Mouse (Mus musculus) forebrain, embryonic 16.5 days (tissue): ENCODE results near the gene Cpeb1. TPM values are rescaled to one million over a fixed set of nuclear protein-coding genes. Genes with fewer than 3 reads are reported as not detected.

Experiments
- ATAC-seq: fragments of 200-750 bp; cut with Nextera tagmentation; 2 replicates; pipeline ENCODE4 v1.8.0; 2017; ENCODE audit warnings: mild to moderate bottlenecking, moderate library complexity
- H3K27ac ChIP-seq: fragments of 300-500 bp; sonication (generic); 2 replicates; pipeline ENCODE4 v1.5.1; 2014; ENCODE audit warnings: low read length, control low read depth
- H3K27me3 ChIP-seq: fragments of 300-500 bp; sonication (generic); replicated peaks from 2 replicates; pipeline ENCODE4 v1.6.1; 2014; ENCODE audit warnings: low read length; ENCODE audit not compliant: control insufficient read depth, insufficient read depth
- H3K36me3 ChIP-seq: fragments of 300-500 bp; sonication (generic); 2 replicates; pipeline ENCODE4 v1.6.1; 2014; ENCODE audit not compliant: control insufficient read depth, insufficient read depth
- H3K4me1 ChIP-seq: fragments of 300-500 bp; sonication (generic); replicated peaks from 2 replicates; pipeline ENCODE4 v1.6.1; 2014; ENCODE audit warnings: low read length; ENCODE audit not compliant: control insufficient read depth, insufficient read depth
- H3K4me2 ChIP-seq: fragments of 300-500 bp; sonication (generic); 2 replicates; pipeline ENCODE4 v1.6.1; 2014; ENCODE audit warnings: mild to moderate bottlenecking, low read length, control low read depth
- H3K4me3 ChIP-seq: fragments of 300-500 bp; sonication (generic); replicated peaks from 2 replicates; pipeline ENCODE4 v1.5.1; 2014; ENCODE audit warnings: mild to moderate bottlenecking, low read length, control low read depth
- H3K9ac ChIP-seq: fragments of 300-500 bp; sonication (generic); replicated peaks from 2 replicates; pipeline ENCODE4 v1.6.1; 2014; ENCODE audit warnings: low read depth, low read length, control low read depth
- H3K9me3 ChIP-seq: fragments of 300-500 bp; sonication (generic); 2 replicates; pipeline ENCODE4 v1.6.1; 2016; ENCODE audit warnings: low read length; ENCODE audit not compliant: control insufficient read depth
- WGBS: fragments of 180-500 bp; shearing (Covaris S2); extraction: QIAGEN DNeasy Blood & Tissue Kit; methylation state at CpG from one replicate; pipeline ENCODE4 v1.1.7; 2014; 5-methylcytosine and 5-hydroxymethylcytosine counted together
- polyA plus RNA-seq: library from polyadenylated mRNA; unstranded; fragments of >200 nt; fragmentation: Nextera tagmentation; extraction: Ambion mirVana; gene quantifications from 2 replicates; pipeline ENCODE4 v1.2.1, GENCODE M21; 2015

Gene Cpeb1
- polyA plus RNA-seq, 1 experiment from 2014 or later: 2.9 TPM

- Histone ChIP-seq H3K27me3 (no peaks in the 10 kb centered on the region), H3K4me2 (no peak overlapping the region), H3K4me1 (no peaks in the 10 kb centered on the region), H3K9me3 (no peaks in the 10 kb centered on the region), H3K9ac (no peak overlapping the region), H3K27ac (no peak overlapping the region), H3K4me3 (no peak overlapping the region), H3K36me3 (no peaks in the 10 kb centered on the region)
- WGBS: 45% methylated on average over 6 of the region's 6 CpGs
- no peak for ATAC-seq
These were observed 157.1 kb downstream of the Cpeb1 start for GRCm38 (mm10) chr7:81298206-81298605.

Other genes starting within 250 kb of the Cpeb1 start
- gene Pde8a, start 241.9 kb downstream of the Cpeb1 start, polyA plus RNA-seq: 2.1 and 2.3 TPM in 2 replicates
- 718 and 738 TPM in 2 replicates for gene Rps17, start 110.2 kb downstream of the Cpeb1 start, polyA plus RNA-seq
- gene Ap3b2, start 38.5 kb upstream of the Cpeb1 start, polyA plus RNA-seq: 133 and 142 TPM in 2 replicates
- not detected in 2 replicates for gene BC048679, start 42.8 kb upstream of the Cpeb1 start, polyA plus RNA-seq
- 0.25 and 0.46 TPM in 2 replicates for gene Fsd2, start 111.5 kb upstream of the Cpeb1 start, polyA plus RNA-seq
- 3.6 and 6.0 TPM in 2 replicates for gene Whamm, start 115.8 kb upstream of the Cpeb1 start, polyA plus RNA-seq